Mouse (Mus musculus) activated CD4-positive, CD25-positive, alpha-beta regulatory T cell (primary cell): ENCODE results near the gene Ano7. TPM values are rescaled to one million over a fixed set of nuclear protein-coding genes. Genes with fewer than 3 reads are reported as not detected.

Source experiments
- polyA plus RNA-seq, 2 experiments: library from polyadenylated mRNA; unstranded; fragments of 100-300 nt; shearing (Covaris generic); gene quantifications; one replicate each; pipeline ENCODE4 v1.2.1; 2017

The Ano7 gene
- under 1 TPM; 0.10 TPM for polyA plus RNA-seq

GRCm38 (mm10) chr1:93373665-93374064 lies at the start of gene Ano7:
Ano7 (plus strand) TSS chr1:93373930.

GRCm38 (mm10) chr1:93342648-93343503 lies 30.9 kb upstream of the Ano7 start, which contains the start of the genes Ppp1r7 and Pask:
Ppp1r7 (plus strand) TSS chr1:93342854.
Pask (minus strand) TSS chr1:93343482.

Other genes starting within 250 kb of the Ano7 start
- gene Agxt, start 238.7 kb upstream of the Ano7 start, polyA plus RNA-seq = not detected
- not detected for gene 2310007B03Rik, start 213.0 kb upstream of the Ano7 start, polyA plus RNA-seq
- not detected for gene Crocc2, start 205.2 kb upstream of the Ano7 start, polyA plus RNA-seq
- gene Sned1, start 138.1 kb upstream of the Ano7 start, polyA plus RNA-seq = under 1 TPM in 1 of 2 experiments, not detected in 1; 0.27 TPM
- 10 to 100 TPM; 16.5 to 17.6 TPM for gene Mterf4, start 68.0 kb upstream of the Ano7 start, polyA plus RNA-seq
- gene Ppp1r7, start 31.1 kb upstream of the Ano7 start, polyA plus RNA-seq = 10 to 100 TPM; 57.7 to 57.8 TPM
- gene Pask, start 30.4 kb upstream of the Ano7 start, polyA plus RNA-seq = 1 to 10 TPM; 1.2 to 2.1 TPM
- 10 to 100 TPM; 34.1 to 50.6 TPM for gene Hdlbp, start 104.9 kb downstream of the Ano7 start, polyA plus RNA-seq
- gene Farp2, start 138.1 kb downstream of the Ano7 start, polyA plus RNA-seq = 1 to 10 TPM in 1 of 2 experiments, under 1 TPM in 1; 0.92 to 1.0 TPM